Mouse (Mus musculus): Measurements from ENCODE around the gene Hnrnpab. TPM values are rescaled to one million over a fixed set of nuclear protein-coding genes. Genes with fewer than 3 reads are reported as not detected.

Gene Hnrnpab
- polyA plus RNA-seq (2012; rRNA removed), result 796 and 1,001 TPM in 2 replicates

GRCm38 (mm10) chr11:51606447-51607095 lies at the start of gene Hnrnpab:
Gene Hnrnpab, minus strand, starts transcription at chr11:51606847.

GRCm38 (mm10) chr11:51650691-51651515 lies 44.3 kb upstream of the Hnrnpab start, which contains the start of the genes N4bp3 and D930048N14Rik:
Gene N4bp3, minus strand, starts transcription at chr11:51650842.
Gene D930048N14Rik, plus strand, starts transcription at chr11:51650954.

GRCm38 (mm10) chr11:51635525-51636322 lies 29.1 kb upstream of the Hnrnpab start, which contains the start of gene Rmnd5b:
Gene Rmnd5b, minus strand, starts transcription at chr11:51635896.

GRCm38 (mm10) chr11:51619409-51620060 lies 12.9 kb upstream of the Hnrnpab start, which contains the start of gene Nhp2:
Gene Nhp2, plus strand, starts transcription at chr11:51619735.

GRCm38 (mm10) chr11:51584431-51585248 lies 22.0 kb downstream of the Hnrnpab start, which contains the start of gene Phykpl:
Gene Phykpl, plus strand, starts transcription at chr11:51584757.

Other genes with a start within 250 kb of the Hnrnpab start
- gene Phykpl, start 22.1 kb downstream of the Hnrnpab start, polyA plus RNA-seq (2012; rRNA removed), result 28.8 and 43.9 TPM in 2 replicates
- 101 and 125 TPM in 2 replicates for gene Nhp2, start 12.9 kb upstream of the Hnrnpab start, polyA plus RNA-seq (2012; rRNA removed)
- gene Rmnd5b, start 29.0 kb upstream of the Hnrnpab start, polyA plus RNA-seq (2012; rRNA removed), result 193 and 273 TPM in 2 replicates
- 28.0 and 28.4 TPM in 2 replicates for gene N4bp3, start 44.0 kb upstream of the Hnrnpab start, polyA plus RNA-seq (2012; rRNA removed)
- 10.2 and 14.7 TPM in 2 replicates for gene D930048N14Rik, start 44.1 kb upstream of the Hnrnpab start, polyA plus RNA-seq (2012; rRNA removed)
- 4.4 and 5.2 TPM in 2 replicates for gene 0610009B22Rik, start 82.0 kb upstream of the Hnrnpab start, polyA plus RNA-seq (2012; rRNA removed)
- 16.8 and 21.2 TPM in 2 replicates for gene Sec24a, start 156.8 kb upstream of the Hnrnpab start, polyA plus RNA-seq (2012; rRNA removed)
- 4.7 and 9.5 TPM in 2 replicates for gene Sar1b, start 156.8 kb upstream of the Hnrnpab start, polyA plus RNA-seq (2012; rRNA removed)

All from ovary, adult 2 months (tissue).